Mouse (Mus musculus): ENCODE measurements around the gene Trrap. TPM values are rescaled to one million over a fixed set of nuclear protein-coding genes. Genes with fewer than 3 reads are reported as not detected.
"Not testable (repeated sequence)": the region's sequence is repeated elsewhere in the genome, so short reads cannot be mapped to it uniquely, and the experiment has no call there.

The Trrap gene
- polyA plus RNA-seq (2012; rRNA removed) = 20.4 and 27.1 TPM in 2 replicates
- polyA plus RNA-seq (2014; fragmentation: Nextera tagmentation; extraction: Ambion mirVana) = 11.7 and 13.1 TPM in 2 replicates

GRCm38 (mm10) chr5:144767106-144767798 is at the start of gene Trrap:
Trrap (plus strand) TSS chr5:144767732.
- peak within 1 kb of the TSS; percentile 93 for H3K9ac ChIP-seq (replicated peaks)
- H3K4me2 ChIP-seq (ENCODE audit: low read depth) = peak within 1 kb of the TSS; percentile 80
- not testable (repeated sequence) for H3K27me3 ChIP-seq (ENCODE audit: control insufficient read depth, insufficient read depth, low read length); DNase-seq (ENCODE audit: low read depth in 3 of 3, low spot score in 3 of 3); H3K9me3 ChIP-seq (ENCODE audit: control insufficient read depth, low read length); ATAC-seq (ENCODE audit: insufficient read depth); H3K36me3 ChIP-seq (replicated peaks; ENCODE audit: control insufficient read depth, insufficient read depth, low read depth)
- H3K27ac ChIP-seq = peak within 1 kb of the TSS; percentile 46
- peak within 1 kb of the TSS; percentile 65 to 94 for H3K4me3 ChIP-seq (ENCODE audit: insufficient read depth in 1 of 2, low read depth in 2 of 2, low read length in 2 of 2)
- H3K4me1 ChIP-seq (replicated peaks; ENCODE audit: control insufficient read depth in 2 of 2, insufficient read depth in 2 of 2, low read length in 1 of 2) = peaks cover 5 to 15% of the 10 kb centered on the region in 2 experiments; a peak in 3 of 4 replicates
- 70% methylated on average over 15 of the region's 15 CpGs for WGBS (ENCODE audit: insufficient replicate concordance)

GRCm38 (mm10) chr5:144719781-144720180 is 47.8 kb upstream of the Trrap start:
- no peaks in the 10 kb centered on the region for H3K4me1 ChIP-seq (replicated peaks; ENCODE audit: control insufficient read depth in 2 of 2, insufficient read depth in 2 of 2, low read length in 1 of 2)
- ATAC-seq (ENCODE audit: insufficient read depth) (no peak), DNase-seq (ENCODE audit: low read depth in 3 of 3, low spot score in 3 of 3) (no peak)
- no peak overlapping the region for H3K9ac ChIP-seq (replicated peaks)
- no peaks in the 10 kb centered on the region for H3K27me3 ChIP-seq (ENCODE audit: control insufficient read depth, insufficient read depth, low read length)
- no peak overlapping the region for H3K4me2 ChIP-seq (ENCODE audit: low read depth)
- H3K36me3 ChIP-seq (replicated peaks; ENCODE audit: control insufficient read depth, insufficient read depth, low read depth) = no peaks in the 10 kb centered on the region
- TF ChIP-seq CTCF (IDR thresholded peaks at IDR 0.05; ENCODE audit: low read depth) (no peak), EP300 (IDR thresholded peaks at IDR 0.05; ENCODE audit: low read depth) (no peak)
- no peak overlapping the region for H3K27ac ChIP-seq
- 58% methylated on average over 6 of the region's 6 CpGs for WGBS (ENCODE audit: insufficient replicate concordance)
- H3K9me3 ChIP-seq (ENCODE audit: control insufficient read depth, low read length) = no peaks in the 10 kb centered on the region
- H3K4me3 ChIP-seq (ENCODE audit: insufficient read depth in 1 of 2, low read depth in 2 of 2, low read length in 2 of 2) = no peak overlapping the region

- TF ChIP-seq EP300 (IDR thresholded peaks at IDR 0.05; ENCODE audit: low read depth) = no peak
- no peak for TF ChIP-seq CTCF (IDR thresholded peaks at IDR 0.05; ENCODE audit: low read depth)
Observed at GRCm38 (mm10) chr5:144720281-144720680, 47.3 kb upstream of the Trrap start.

GRCm38 (mm10) chr5:144724926-144725325 is 42.6 kb upstream of the Trrap start:
- 33% methylated on average over 2 of the region's 2 CpGs for WGBS (ENCODE audit: insufficient replicate concordance)
- Histone ChIP-seq H3K9me3 (ENCODE audit: control insufficient read depth, low read length) (no peaks in the 10 kb centered on the region), H3K4me2 (ENCODE audit: low read depth) (no peak overlapping the region), H3K36me3 (replicated peaks; ENCODE audit: control insufficient read depth, insufficient read depth, low read depth) (no peaks in the 10 kb centered on the region), H3K27me3 (ENCODE audit: control insufficient read depth, insufficient read depth, low read length) (no peaks in the 10 kb centered on the region), H3K4me3 (ENCODE audit: insufficient read depth in 1 of 2, low read depth in 2 of 2, low read length in 2 of 2) (no peak overlapping the region), H3K4me1 (replicated peaks; ENCODE audit: control insufficient read depth in 2 of 2, insufficient read depth in 2 of 2, low read length in 1 of 2) (no peaks in the 10 kb centered on the region), H3K27ac (no peak overlapping the region), H3K9ac (replicated peaks) (no peak overlapping the region)
- no peak for TF ChIP-seq EP300 (IDR thresholded peaks at IDR 0.05; ENCODE audit: low read depth)
- TF ChIP-seq CTCF (IDR thresholded peaks at IDR 0.05; ENCODE audit: low read depth) = no peak
- DNase-seq (ENCODE audit: low read depth in 3 of 3, low spot score in 3 of 3) = no peak
- ATAC-seq (ENCODE audit: insufficient read depth) = no peak

More at GRCm38 (mm10) chr5:144720281-144720680, 47.3 kb upstream of the Trrap start:
- H3K4me3 ChIP-seq (ENCODE audit: insufficient read depth in 1 of 2, low read depth in 2 of 2, low read length in 2 of 2) = no peak overlapping the region
- no peak overlapping the region for H3K4me2 ChIP-seq (ENCODE audit: low read depth)
- no peak overlapping the region for H3K27ac ChIP-seq
- WGBS (ENCODE audit: insufficient replicate concordance) = 60% methylated on average over 4 of the region's 4 CpGs
- ATAC-seq (ENCODE audit: insufficient read depth) (no peak), DNase-seq (ENCODE audit: low read depth in 3 of 3, low spot score in 3 of 3) (no peak)
- no peaks in the 10 kb centered on the region for H3K9me3 ChIP-seq (ENCODE audit: control insufficient read depth, low read length)
- H3K9ac ChIP-seq (replicated peaks) = no peak overlapping the region
- no peaks in the 10 kb centered on the region for H3K4me1 ChIP-seq (replicated peaks; ENCODE audit: control insufficient read depth in 2 of 2, insufficient read depth in 2 of 2, low read length in 1 of 2)
- H3K27me3 ChIP-seq (ENCODE audit: control insufficient read depth, insufficient read depth, low read length) = no peaks in the 10 kb centered on the region
- H3K36me3 ChIP-seq (replicated peaks; ENCODE audit: control insufficient read depth, insufficient read depth, low read depth) = no peaks in the 10 kb centered on the region

- no peak overlapping the region for H3K4me3 ChIP-seq (ENCODE audit: insufficient read depth in 1 of 2, low read depth in 2 of 2, low read length in 2 of 2)
- no peak for DNase-seq (ENCODE audit: low read depth in 3 of 3, low spot score in 3 of 3)
- TF ChIP-seq CTCF (IDR thresholded peaks at IDR 0.05; ENCODE audit: low read depth) (peak; percentile 35), EP300 (IDR thresholded peaks at IDR 0.05; ENCODE audit: low read depth) (no peak)
- no peaks in the 10 kb centered on the region for H3K4me1 ChIP-seq (replicated peaks; ENCODE audit: control insufficient read depth in 2 of 2, insufficient read depth in 2 of 2, low read length in 1 of 2)
- ATAC-seq (ENCODE audit: insufficient read depth) = no peak
- no peak overlapping the region for H3K9ac ChIP-seq (replicated peaks)
- H3K4me2 ChIP-seq (ENCODE audit: low read depth) = no peak overlapping the region
- no peaks in the 10 kb centered on the region for H3K36me3 ChIP-seq (replicated peaks; ENCODE audit: control insufficient read depth, insufficient read depth, low read depth)
- 59% methylated on average over 3 of the region's 3 CpGs for WGBS (ENCODE audit: insufficient replicate concordance)
- no peak overlapping the region for H3K27ac ChIP-seq
- no peaks in the 10 kb centered on the region for H3K9me3 ChIP-seq (ENCODE audit: control insufficient read depth, low read length)
- no peaks in the 10 kb centered on the region for H3K27me3 ChIP-seq (ENCODE audit: control insufficient read depth, insufficient read depth, low read length)
Observed at GRCm38 (mm10) chr5:144725554-144725953, 42.0 kb upstream of the Trrap start.
